Mouse (Mus musculus) small intestine, adult 2 months (tissue): ENCODE results near the gene Slc10a1.

Experiments used
- CTCF ChIP-seq: fragments of 200-500 bp; IDR thresholded peaks from 2 replicates; pipeline ENCODE4 v1.5.1; 2012; ENCODE audit warnings: low read depth, mild to moderate bottlenecking, control low read depth, inconsistent platforms, low read length, moderate library complexity, mixed read lengths; ENCODE audit not compliant: insufficient replicate concordance, insufficient read length; ENCODE audit errors: extremely low read depth
- POLR2A ChIP-seq: fragments of 200-500 bp; IDR thresholded peaks from 2 replicates; pipeline ENCODE4 v1.6.1; 2012; ENCODE audit warnings: low read depth, mild to moderate bottlenecking, control low read depth, inconsistent platforms, low read length, moderate library complexity

DNA sequence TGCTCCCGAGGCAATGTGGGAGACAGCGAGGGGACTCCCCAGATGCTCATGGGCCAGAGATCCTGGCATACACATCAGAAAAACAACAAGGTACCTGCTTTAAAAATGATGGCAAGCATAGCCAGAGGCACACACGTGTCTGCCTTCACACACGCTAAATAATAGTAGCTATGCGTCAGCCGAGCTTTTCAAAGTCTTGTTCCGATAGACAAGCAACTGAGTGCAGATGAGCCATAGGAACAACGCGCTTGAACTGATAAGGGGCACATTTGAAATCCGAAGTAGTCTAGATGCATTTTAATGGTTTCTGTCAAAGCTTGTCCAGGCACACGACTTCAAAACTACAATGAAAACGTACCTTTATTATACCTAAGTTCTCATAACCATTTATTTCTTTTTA is 49.1 kb upstream of the Slc10a1 start:
- TF ChIP-seq CTCF: no peak
- no peak for TF ChIP-seq POLR2A
